Mouse (Mus musculus) E14TG2a.4 (cell line): ENCODE measurements at regions not wholly inside any gene's neighbourhood (a gene's known extent, or its start where the extent isn't known, plus 50 kb on each side); places are given as distances from the start of the nearest gene placed in this dataset.

Experiments used
- CTCF ChIP-seq: conservative IDR thresholded peaks from 2 replicates; pipeline ENCODE4 v1.5.1; 2014; ENCODE audit warnings: low read length
- NANOG ChIP-seq: IDR thresholded peaks from 2 replicates; pipeline ENCODE4 v1.6.1; 2014; ENCODE audit warnings: borderline replicate concordance, low read length, mixed read lengths
- POU5F1 ChIP-seq: IDR thresholded peaks from 2 replicates; pipeline ENCODE4 v1.6.1; 2014; ENCODE audit warnings: low read length, borderline replicate concordance

DNA sequence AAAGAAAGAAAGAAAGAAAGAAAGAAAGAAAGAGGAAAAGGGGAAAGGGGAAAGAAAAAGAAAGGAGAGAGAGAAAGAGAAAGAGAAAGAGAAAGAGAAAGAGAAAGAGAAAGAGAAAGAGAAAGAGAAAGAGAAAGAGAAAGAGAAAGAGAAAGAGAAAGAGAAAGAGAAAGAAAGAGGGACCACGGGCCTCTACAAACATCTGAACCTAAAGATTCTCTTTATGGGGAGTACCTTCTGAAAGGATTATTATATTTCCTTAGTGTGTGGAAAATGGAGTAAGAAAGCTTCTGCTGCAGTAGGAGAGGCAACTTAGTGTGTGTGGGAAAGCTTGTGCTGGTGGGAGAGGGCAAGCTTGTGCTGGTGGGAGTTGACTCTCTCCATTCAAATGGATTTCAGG is 147.1 kb downstream of the Cth start:
- TF ChIP-seq CTCF (no peak), POU5F1 (no peak), NANOG (no peak)
